Mouse (Mus musculus) heart, postnatal 0 days (tissue): ENCODE data around the gene Ubox5. TPM values are rescaled to one million over a fixed set of nuclear protein-coding genes. Genes with fewer than 3 reads are reported as not detected.

Experiments
- ATAC-seq: fragments of 200-750 bp; cut with Nextera tagmentation; 2 replicates; pipeline ENCODE4 v1.8.0; 2017; ENCODE audit warnings: low read depth, moderate number of reproducible peaks, moderate library complexity; ENCODE audit not compliant: insufficient read depth
- DNase-seq: peaks from one replicate; pipeline ENCODE4 v3.0.0-alpha.2; 2016; ENCODE audit warnings: low spot score
- H3K27ac ChIP-seq: fragments of 300-500 bp; sonication (generic); 2 replicates; pipeline ENCODE4 v1.5.1; 2014; ENCODE audit warnings: low read depth, mild to moderate bottlenecking
- H3K27me3 ChIP-seq: fragments of 300-500 bp; sonication (generic); 2 replicates; pipeline ENCODE4 v1.6.1; 2014; ENCODE audit warnings: low read length, mixed read lengths; ENCODE audit not compliant: control insufficient read depth, insufficient read depth
- H3K36me3 ChIP-seq: fragments of 300-500 bp; sonication (generic); replicated peaks from 2 replicates; pipeline ENCODE4 v1.6.1; 2014; ENCODE audit warnings: low read length, mixed read lengths; ENCODE audit not compliant: control insufficient read depth, insufficient read depth
- H3K4me1 ChIP-seq: fragments of 300-500 bp; sonication (generic); 2 replicates; pipeline ENCODE4 v1.6.1; 2014; ENCODE audit warnings: antibody characterized with exemption; ENCODE audit not compliant: control insufficient read depth, insufficient read depth
- H3K4me2 ChIP-seq: fragments of 300-500 bp; sonication (generic); 2 replicates; pipeline ENCODE4 v1.6.1; 2014; ENCODE audit warnings: low read depth, mild to moderate bottlenecking, low read length, moderate library complexity
- H3K4me3 ChIP-seq: fragments of 300-500 bp; sonication (generic); 2 replicates; pipeline ENCODE4 v1.5.1; 2014; ENCODE audit warnings: low read depth, low read length
- H3K9ac ChIP-seq: fragments of 300-500 bp; sonication (generic); replicated peaks from 2 replicates; pipeline ENCODE4 v1.6.1; 2014; ENCODE audit warnings: low read depth, low read length, mixed read lengths
- H3K9me3 ChIP-seq: fragments of 300-500 bp; sonication (generic); replicated peaks from 2 replicates; pipeline ENCODE4 v1.6.1; 2016; ENCODE audit warnings: low read length; ENCODE audit not compliant: control insufficient read depth
- CTCF ChIP-seq: IDR thresholded peaks from 2 replicates; pipeline ENCODE4 v1.5.1; 2016; ENCODE audit warnings: antibody characterized with exemption, control low read depth, low read depth
- EP300 ChIP-seq: IDR thresholded peaks from 2 replicates; pipeline ENCODE4 v1.6.1; 2016; ENCODE audit warnings: antibody characterized with exemption, low read depth
- WGBS: fragments of 180-500 bp; shearing (Covaris S2); extraction: QIAGEN DNeasy Blood & Tissue Kit; methylation state at CpG from one replicate; pipeline ENCODE4 v1.1.7; 2014; 5-methylcytosine and 5-hydroxymethylcytosine counted together
- polyA plus RNA-seq: library from polyadenylated mRNA; unstranded; fragments of >200 nt; fragmentation: Nextera tagmentation; extraction: Ambion mirVana; gene quantifications from 2 replicates; pipeline ENCODE4 v1.2.1, GENCODE M21; 2015
- total RNA-seq: library from RNA; depleted of rRNA; stranded (reverse); fragments of >200 nt; gene quantifications from 2 replicates; pipeline ENCODE4 v1.2.3, GENCODE M21; 2014; ENCODE audit warnings: low replicate concordance; rRNA removed

Gene Ubox5
- total and polyA plus RNA-seq, 2 experiments from 2014 or later, result 2.1 to 4.4 TPM

- ATAC-seq, result no peak
Measured at GRCm38 (mm10) chr2:130557462-130557861, 72.4 kb downstream of the Ubox5 start.

GRCm38 (mm10) chr2:130556292-130556691 lies 73.5 kb downstream of the Ubox5 start:
- no peaks in the 10 kb centered on the region for H3K4me1 ChIP-seq
- WGBS, result 93% methylated on average over 1 of the region's 1 CpGs
- H3K9me3 ChIP-seq, result no peaks in the 10 kb centered on the region
- no peak for TF ChIP-seq CTCF
- TF ChIP-seq EP300, result no peak
- H3K27me3 ChIP-seq, result no peaks in the 10 kb centered on the region
- H3K36me3 ChIP-seq, result peaks cover 68% of the 10 kb centered on the region
- no peak overlapping the region for H3K4me3 ChIP-seq
- no peak overlapping the region for H3K4me2 ChIP-seq
- DNase-seq (no peak), ATAC-seq (no peak)
- H3K9ac ChIP-seq, result no peak overlapping the region
- no peak overlapping the region for H3K27ac ChIP-seq

More at GRCm38 (mm10) chr2:130557462-130557861, 72.4 kb downstream of the Ubox5 start:
- DNase-seq, result no peak
- Histone ChIP-seq H3K4me3 (no peak overlapping the region), H3K36me3 (peaks cover 56% of the 10 kb centered on the region), H3K4me2 (no peak overlapping the region), H3K9ac (no peak overlapping the region), H3K4me1 (no peaks in the 10 kb centered on the region), H3K27ac (no peak overlapping the region), H3K27me3 (no peaks in the 10 kb centered on the region), H3K9me3 (no peaks in the 10 kb centered on the region)
- TF ChIP-seq CTCF (no peak), EP300 (no peak)
- 95% methylated on average over 2 of the region's 2 CpGs for WGBS

- no peak for TF ChIP-seq CTCF
- no peak for TF ChIP-seq EP300
- H3K4me1 ChIP-seq, result no peaks in the 10 kb centered on the region
Measured at GRCm38 (mm10) chr2:130554841-130555240, 75.0 kb downstream of the Ubox5 start.

GRCm38 (mm10) chr2:130546957-130547356 lies 82.9 kb downstream of the Ubox5 start:
- peak; percentile 48 for DNase-seq
- peak; percentile 86 for ATAC-seq
- Histone ChIP-seq H3K36me3 (peaks cover 93% of the 10 kb centered on the region), H3K27me3 (no peaks in the 10 kb centered on the region), H3K9me3 (no peaks in the 10 kb centered on the region), H3K4me2 (no peak overlapping the region), H3K9ac (no peak overlapping the region), H3K4me1 (no peaks in the 10 kb centered on the region), H3K4me3 (no peak overlapping the region), H3K27ac (no peak overlapping the region)
- WGBS, result 53% methylated on average over 8 of the region's 8 CpGs
- TF ChIP-seq EP300 (no peak), CTCF (no peak)

More at GRCm38 (mm10) chr2:130554841-130555240, 75.0 kb downstream of the Ubox5 start:
- 86% methylated on average over 7 of the region's 7 CpGs for WGBS
- no peaks in the 10 kb centered on the region for H3K27me3 ChIP-seq
- no peak overlapping the region for H3K4me3 ChIP-seq
- peaks cover 80% of the 10 kb centered on the region for H3K36me3 ChIP-seq
- no peak overlapping the region for H3K9ac ChIP-seq
- H3K9me3 ChIP-seq, result no peaks in the 10 kb centered on the region
- no peak for DNase-seq
- no peak overlapping the region for H3K4me2 ChIP-seq
- ATAC-seq, result no peak
- H3K27ac ChIP-seq, result no peak overlapping the region

- Histone ChIP-seq H3K4me3 (no peak overlapping the region), H3K9me3 (no peaks in the 10 kb centered on the region), H3K27ac (peak overlapping the region; percentile 20; the same call in 1 of the 2 replicates), H3K4me1 (no peaks in the 10 kb centered on the region), H3K9ac (no peak overlapping the region), H3K4me2 (no peak overlapping the region; the same call in 1 of the 2 replicates), H3K27me3 (no peaks in the 10 kb centered on the region), H3K36me3 (peaks cover 90% of the 10 kb centered on the region)
- WGBS, result 79% methylated on average over 9 of the region's 9 CpGs
- DNase-seq, result no peak
- ATAC-seq, result no peak
- no peak for TF ChIP-seq CTCF
- no peak for TF ChIP-seq EP300
Measured at GRCm38 (mm10) chr2:130540266-130540665, 89.6 kb downstream of the Ubox5 start.

Other genes starting within 250 kb of the Ubox5 start
- gene Cpxm1, start 232.5 kb downstream of the Ubox5 start, total RNA-seq, result 6.9 and 7.8 TPM in 2 replicates
- 9.5 and 11.5 TPM in 2 replicates for gene Cpxm1, start 232.5 kb downstream of the Ubox5 start, polyA plus RNA-seq
- gene Gm28372, start 224.8 kb downstream of the Ubox5 start, total RNA-seq, result not detected in 2 replicates
- gene Gm28372, start 224.8 kb downstream of the Ubox5 start, polyA plus RNA-seq, result not detected in 2 replicates
- not detected in 2 replicates for gene 1700020A23Rik, start 224.8 kb downstream of the Ubox5 start, total RNA-seq
- not detected in 2 replicates for gene 1700020A23Rik, start 224.8 kb downstream of the Ubox5 start, polyA plus RNA-seq
- not detected in 2 replicates for gene Tmem239, start 223.6 kb downstream of the Ubox5 start, total RNA-seq
- gene Tmem239, start 223.6 kb downstream of the Ubox5 start, polyA plus RNA-seq, result not detected in 2 replicates
- 37.9 and 46.0 TPM in 2 replicates for gene Vps16, start 205.7 kb downstream of the Ubox5 start, total RNA-seq
- 29.4 and 30.2 TPM in 2 replicates for gene Vps16, start 205.7 kb downstream of the Ubox5 start, polyA plus RNA-seq
- 6.4 and 11.5 TPM in 2 replicates for gene Pced1a, start 205.3 kb downstream of the Ubox5 start, total RNA-seq
- gene Pced1a, start 205.3 kb downstream of the Ubox5 start, polyA plus RNA-seq, result 2.7 and 3.4 TPM in 2 replicates
- gene Ptpra, start 179.8 kb downstream of the Ubox5 start, total RNA-seq, result 21.7 and 39.5 TPM in 2 replicates
- gene Ptpra, start 179.8 kb downstream of the Ubox5 start, polyA plus RNA-seq, result 44.2 and 44.5 TPM in 2 replicates
- 69.4 and 74.0 TPM in 2 replicates for gene Mrps26, start 66.3 kb downstream of the Ubox5 start, total RNA-seq
- gene Mrps26, start 66.3 kb downstream of the Ubox5 start, polyA plus RNA-seq, result 86.9 and 87.7 TPM in 2 replicates
- gene Oxt, start 53.9 kb downstream of the Ubox5 start, total RNA-seq, result not detected in 2 replicates
- gene Oxt, start 53.9 kb downstream of the Ubox5 start, polyA plus RNA-seq, result not detected in 2 replicates
- not detected in 2 replicates for gene Avp, start 47.5 kb downstream of the Ubox5 start, total RNA-seq
- gene Avp, start 47.5 kb downstream of the Ubox5 start, polyA plus RNA-seq, result 0.22 and 0.51 TPM in 2 replicates
- 8.2 and 9.8 TPM in 2 replicates for gene Fastkd5, start within 50 bp of the Ubox5 start, total RNA-seq
- 9.8 TPM in 2 replicates for gene Fastkd5, start within 50 bp of the Ubox5 start, polyA plus RNA-seq
- 5.3 TPM in 2 replicates for gene Lzts3, start 12.8 kb upstream of the Ubox5 start, total RNA-seq
- gene Lzts3, start 12.8 kb upstream of the Ubox5 start, polyA plus RNA-seq, result 0.77 and 0.81 TPM in 2 replicates
- gene Ddrgk1, start 34.6 kb upstream of the Ubox5 start, total RNA-seq, result 16.0 and 29.4 TPM in 2 replicates
- gene Ddrgk1, start 34.6 kb upstream of the Ubox5 start, polyA plus RNA-seq, result 61.9 and 63.7 TPM in 2 replicates
- gene Itpa, start 37.6 kb upstream of the Ubox5 start, total RNA-seq, result 72.8 and 100 TPM in 2 replicates
- gene Itpa, start 37.6 kb upstream of the Ubox5 start, polyA plus RNA-seq, result 67.3 TPM in 2 replicates
- gene Slc4a11, start 67.5 kb upstream of the Ubox5 start, total RNA-seq, result 0.99 and 1.1 TPM in 2 replicates
- 0.03 and 0.07 TPM in 2 replicates for gene Slc4a11, start 67.5 kb upstream of the Ubox5 start, polyA plus RNA-seq